Mouse (Mus musculus): ENCODE measurements around the gene Wipf1. TPM values are rescaled to one million over a fixed set of nuclear protein-coding genes. Genes with fewer than 3 reads are reported as not detected.

The Wipf1 gene
- polyA plus RNA-seq, 1 experiment from 2014 or later: 24.1 TPM

DNA sequence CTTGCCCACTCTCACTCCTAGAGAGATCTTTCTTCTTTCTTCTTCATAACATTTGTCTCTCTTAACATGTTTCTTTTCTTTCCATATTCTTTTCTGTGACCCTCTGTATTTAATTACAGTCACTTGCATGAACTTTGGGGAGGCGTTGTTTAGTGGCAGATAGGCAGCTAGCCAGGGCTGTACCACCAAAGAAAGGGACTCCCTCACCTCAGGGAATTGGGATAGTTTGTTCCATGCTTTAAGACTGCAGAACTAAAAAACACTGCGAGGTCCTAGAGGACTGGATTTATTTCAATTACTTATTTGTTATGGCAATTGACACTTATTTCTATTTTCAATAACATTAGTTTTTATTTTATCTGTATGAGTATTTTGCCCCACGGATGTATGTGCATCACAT, 9.6 kb upstream of the Wipf1 start:
- H3K27me3 ChIP-seq (ENCODE audit: control insufficient read depth, insufficient read depth, low read length): no peaks in the 10 kb centered on the region
- H3K9ac ChIP-seq (ENCODE audit: low read length): no peak overlapping the region
- ATAC-seq (ENCODE audit: insufficient number of reproducible peaks, low FRiP score, low TSS enrichment, low read depth): no peak
- 84% methylated on average over 3 of the region's 3 CpGs for WGBS
- no peak for DNase-seq (ENCODE audit: low spot score)
- no peaks in the 10 kb centered on the region for H3K9me3 ChIP-seq (ENCODE audit: control insufficient read depth, low read length)
- peaks cover 24% of the 10 kb centered on the region for H3K4me1 ChIP-seq (ENCODE audit: control insufficient read depth, insufficient read depth, low read length)
- no peak overlapping the region for H3K4me2 ChIP-seq (ENCODE audit: low read depth, severe bottlenecking)
- no peak overlapping the region for H3K27ac ChIP-seq (replicated peaks; ENCODE audit: low read depth, low read length)
- no peak overlapping the region for H3K4me3 ChIP-seq (ENCODE audit: low read depth, low read length)
- no peaks in the 10 kb centered on the region for H3K36me3 ChIP-seq (ENCODE audit: control insufficient read depth, insufficient read depth, low read length)

DNA sequence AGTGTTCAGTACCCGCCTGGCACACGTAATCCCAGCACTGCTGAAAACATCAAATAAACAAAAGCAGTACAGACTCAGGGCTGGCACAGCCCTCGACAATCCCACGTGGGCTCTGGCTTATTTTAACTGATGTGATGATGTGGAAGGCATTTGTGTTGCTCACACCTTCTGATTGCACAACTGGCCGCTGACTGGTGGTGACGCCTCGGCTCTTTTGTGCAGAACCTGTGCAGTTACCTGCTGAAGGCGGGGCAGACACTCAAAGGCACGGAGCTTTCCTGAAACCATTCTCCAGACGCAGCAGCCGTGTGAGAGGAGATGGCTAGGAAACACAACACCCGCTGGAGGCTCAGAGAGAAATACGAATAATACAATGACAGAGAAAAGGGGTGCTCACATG, 9.1 kb upstream of the Wipf1 start:
- ATAC-seq (ENCODE audit: insufficient number of reproducible peaks, low FRiP score, low TSS enrichment, low read depth): no peak
- 74% methylated on average over 13 of the region's 13 CpGs for WGBS
- Histone ChIP-seq H3K4me1 (ENCODE audit: control insufficient read depth, insufficient read depth, low read length) (peaks cover 21% of the 10 kb centered on the region), H3K9ac (ENCODE audit: low read length) (no peak overlapping the region), H3K36me3 (ENCODE audit: control insufficient read depth, insufficient read depth, low read length) (no peaks in the 10 kb centered on the region), H3K4me2 (ENCODE audit: low read depth, severe bottlenecking) (no peak overlapping the region), H3K4me3 (ENCODE audit: low read depth, low read length) (no peak overlapping the region), H3K9me3 (ENCODE audit: control insufficient read depth, low read length) (no peaks in the 10 kb centered on the region), H3K27me3 (ENCODE audit: control insufficient read depth, insufficient read depth, low read length) (no peaks in the 10 kb centered on the region), H3K27ac (replicated peaks; ENCODE audit: low read depth, low read length) (no peak overlapping the region)
- DNase-seq (ENCODE audit: low spot score): no peak

DNA sequence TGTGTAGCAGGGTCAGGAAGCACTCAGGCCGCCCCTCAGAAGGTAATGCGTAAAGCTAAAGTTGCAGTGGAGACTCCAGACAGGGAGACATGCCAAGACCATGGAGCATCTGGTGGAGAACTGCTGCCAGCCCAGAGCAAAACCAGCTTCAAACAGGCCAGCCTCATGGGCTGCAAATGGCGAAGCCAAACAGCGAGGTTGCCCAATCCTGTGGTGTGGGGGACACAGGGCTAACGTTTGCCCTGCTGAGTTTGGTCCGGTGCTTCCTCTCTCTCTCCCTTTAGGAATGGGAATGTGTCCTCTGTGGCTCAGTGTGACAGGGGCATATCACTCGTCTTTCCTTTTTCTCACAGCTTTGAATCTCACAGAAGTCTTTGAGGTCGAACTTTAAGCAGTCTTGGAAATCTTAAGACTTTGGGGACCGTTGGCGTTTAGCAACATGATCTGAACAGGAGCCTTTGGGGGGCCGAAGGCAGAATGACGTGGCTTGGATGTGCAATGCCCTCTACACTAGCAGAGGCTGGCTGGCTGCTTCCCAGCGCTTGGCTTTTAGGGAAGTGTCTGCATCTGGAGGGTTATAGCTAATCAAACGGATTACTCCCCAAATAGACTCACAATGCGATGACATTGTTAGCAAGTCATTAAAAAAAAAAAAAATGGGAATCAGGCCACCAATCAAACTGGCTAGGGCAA, 6.7 kb upstream of the Wipf1 start:
- no peak overlapping the region for H3K9ac ChIP-seq (ENCODE audit: low read length)
- WGBS: 78% methylated on average over 15 of the region's 15 CpGs
- no peak for ATAC-seq (ENCODE audit: insufficient number of reproducible peaks, low FRiP score, low TSS enrichment, low read depth)
- no peak overlapping the region for H3K4me3 ChIP-seq (ENCODE audit: low read depth, low read length)
- H3K4me1 ChIP-seq (ENCODE audit: control insufficient read depth, insufficient read depth, low read length): peaks cover 14% of the 10 kb centered on the region
- no peak for DNase-seq (ENCODE audit: low spot score)
- no peaks in the 10 kb centered on the region for H3K9me3 ChIP-seq (ENCODE audit: control insufficient read depth, low read length)
- no peak overlapping the region for H3K4me2 ChIP-seq (ENCODE audit: low read depth, severe bottlenecking)
- H3K36me3 ChIP-seq (ENCODE audit: control insufficient read depth, insufficient read depth, low read length): no peaks in the 10 kb centered on the region
- no peaks in the 10 kb centered on the region for H3K27me3 ChIP-seq (ENCODE audit: control insufficient read depth, insufficient read depth, low read length)
- H3K27ac ChIP-seq (replicated peaks; ENCODE audit: low read depth, low read length): no peak overlapping the region

DNA sequence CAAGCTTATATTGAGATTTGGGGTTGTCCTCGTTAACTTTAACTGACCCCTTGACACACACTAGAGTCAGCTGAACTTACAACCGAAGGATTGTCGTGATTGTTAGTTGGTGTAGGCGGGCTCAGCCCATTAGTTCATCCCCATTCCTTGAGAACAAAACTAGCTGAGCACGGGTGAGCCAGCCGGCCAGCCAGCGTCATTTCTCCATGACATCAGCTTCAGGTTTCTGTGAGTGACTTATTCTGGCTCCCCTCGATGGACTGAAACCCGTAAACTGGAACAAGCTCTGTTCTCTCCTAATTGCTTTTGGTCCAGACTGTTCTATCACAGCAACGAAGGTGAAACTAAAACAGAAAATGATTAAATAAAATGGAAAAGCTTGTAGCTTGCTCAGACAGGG, 5.2 kb upstream of the Wipf1 start:
- DNase-seq (ENCODE audit: low spot score) (no peak), ATAC-seq (ENCODE audit: insufficient number of reproducible peaks, low FRiP score, low TSS enrichment, low read depth) (no peak)
- Histone ChIP-seq H3K9me3 (ENCODE audit: control insufficient read depth, low read length) (no peaks in the 10 kb centered on the region), H3K4me3 (ENCODE audit: low read depth, low read length) (no peak overlapping the region), H3K4me2 (ENCODE audit: low read depth, severe bottlenecking) (no peak overlapping the region), H3K36me3 (ENCODE audit: control insufficient read depth, insufficient read depth, low read length) (no peaks in the 10 kb centered on the region), H3K9ac (ENCODE audit: low read length) (no peak overlapping the region), H3K27me3 (ENCODE audit: control insufficient read depth, insufficient read depth, low read length) (no peaks in the 10 kb centered on the region), H3K27ac (replicated peaks; ENCODE audit: low read depth, low read length) (no peak overlapping the region), H3K4me1 (ENCODE audit: control insufficient read depth, insufficient read depth, low read length) (peaks cover 10% of the 10 kb centered on the region)
- 50% methylated on average over 10 of the region's 10 CpGs for WGBS

DNA sequence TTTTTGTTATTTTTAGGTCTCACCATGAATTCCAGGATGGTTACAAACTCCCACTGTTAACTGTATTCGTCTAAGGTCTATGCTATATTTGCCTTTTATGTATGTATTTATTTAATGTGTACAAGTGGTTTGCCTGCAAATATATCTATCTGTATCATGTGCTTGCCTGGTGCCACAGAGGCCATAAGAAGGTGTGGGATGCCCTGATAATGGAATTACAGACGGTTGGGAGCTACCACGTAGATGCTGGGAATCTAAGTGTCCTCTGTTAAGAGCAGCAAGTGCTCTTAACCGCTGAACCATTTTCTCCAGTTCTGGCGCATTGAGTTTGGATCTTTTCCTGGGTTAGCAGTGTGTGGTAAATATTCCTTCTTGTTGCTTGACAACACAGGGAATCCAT, 953 bp upstream of the Wipf1 start:
- Histone ChIP-seq H3K9me3 (ENCODE audit: control insufficient read depth, low read length) (no peaks in the 10 kb centered on the region), H3K27me3 (ENCODE audit: control insufficient read depth, insufficient read depth, low read length) (no peaks in the 10 kb centered on the region), H3K4me2 (ENCODE audit: low read depth, severe bottlenecking) (no peak overlapping the region), H3K36me3 (ENCODE audit: control insufficient read depth, insufficient read depth, low read length) (no peaks in the 10 kb centered on the region), H3K9ac (ENCODE audit: low read length) (no peak overlapping the region), H3K27ac (replicated peaks; ENCODE audit: low read depth, low read length) (no peak overlapping the region), H3K4me1 (ENCODE audit: control insufficient read depth, insufficient read depth, low read length) (peaks cover 21% of the 10 kb centered on the region), H3K4me3 (ENCODE audit: low read depth, low read length) (no peak overlapping the region)
- 83% methylated on average over 5 of the region's 5 CpGs for WGBS
- DNase-seq (ENCODE audit: low spot score) (no peak), ATAC-seq (ENCODE audit: insufficient number of reproducible peaks, low FRiP score, low TSS enrichment, low read depth) (no peak)

DNA sequence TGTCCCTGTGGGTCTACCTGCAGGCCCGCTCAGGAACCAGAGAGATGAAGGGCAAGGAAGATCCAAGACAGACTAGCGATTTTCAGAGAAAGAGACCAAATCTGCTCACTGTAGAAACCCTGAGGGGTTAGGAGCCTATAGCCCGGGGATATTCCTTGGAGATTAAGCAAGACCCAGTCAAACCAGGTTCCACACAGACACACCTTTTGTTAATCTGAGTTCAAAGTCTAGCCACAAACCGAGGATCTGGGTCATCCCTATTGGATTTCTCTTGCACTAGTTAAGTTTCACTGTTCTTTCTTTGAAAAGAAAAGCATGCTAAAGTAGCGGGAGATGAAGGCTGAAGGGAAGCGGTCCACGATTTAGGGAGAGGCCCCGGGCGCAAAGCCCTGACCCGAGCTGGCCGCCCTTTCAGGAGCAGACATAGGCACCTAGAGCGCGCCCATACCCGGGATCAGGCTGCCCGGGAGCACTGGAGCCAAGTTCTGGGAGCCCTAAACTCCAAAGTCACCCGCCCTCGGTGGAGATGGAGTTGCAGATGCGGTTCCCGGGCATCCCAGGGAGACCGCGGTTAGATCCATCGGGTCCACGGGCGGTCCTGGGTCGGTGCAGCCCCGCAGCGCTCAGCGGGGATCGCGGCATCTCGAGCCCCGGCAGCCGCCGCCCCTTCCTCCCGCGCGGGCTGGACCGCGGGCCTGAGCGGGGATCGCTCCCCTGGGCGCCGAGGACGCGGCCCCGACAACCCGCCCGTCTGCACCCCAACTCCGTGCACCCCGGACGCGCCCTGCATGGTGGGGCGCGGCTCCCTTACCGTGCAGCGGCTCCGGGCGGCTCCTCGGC, 798 bp downstream of the Wipf1 start:
- WGBS: 1% methylated on average over 45 of the region's 59 CpGs
- DNase-seq (ENCODE audit: low spot score): peak; percentile 73
- ATAC-seq (ENCODE audit: insufficient number of reproducible peaks, low FRiP score, low TSS enrichment, low read depth): peak; percentile 32; the same call in 1 of the 2 replicates
- peak overlapping the region; percentile 86 for H3K27ac ChIP-seq (replicated peaks; ENCODE audit: low read depth, low read length)
- H3K4me2 ChIP-seq (ENCODE audit: low read depth, severe bottlenecking): peak overlapping the region; percentile 80
- H3K4me3 ChIP-seq (ENCODE audit: low read depth, low read length): peak overlapping the region; percentile 88
- H3K4me1 ChIP-seq (ENCODE audit: control insufficient read depth, insufficient read depth, low read length): peaks cover 18% of the 10 kb centered on the region
- H3K9ac ChIP-seq (ENCODE audit: low read length): peak overlapping the region; percentile 99
- no peaks in the 10 kb centered on the region for H3K36me3 ChIP-seq (ENCODE audit: control insufficient read depth, insufficient read depth, low read length)
- no peaks in the 10 kb centered on the region for H3K9me3 ChIP-seq (ENCODE audit: control insufficient read depth, low read length)
- H3K27me3 ChIP-seq (ENCODE audit: control insufficient read depth, insufficient read depth, low read length): no peaks in the 10 kb centered on the region

DNA sequence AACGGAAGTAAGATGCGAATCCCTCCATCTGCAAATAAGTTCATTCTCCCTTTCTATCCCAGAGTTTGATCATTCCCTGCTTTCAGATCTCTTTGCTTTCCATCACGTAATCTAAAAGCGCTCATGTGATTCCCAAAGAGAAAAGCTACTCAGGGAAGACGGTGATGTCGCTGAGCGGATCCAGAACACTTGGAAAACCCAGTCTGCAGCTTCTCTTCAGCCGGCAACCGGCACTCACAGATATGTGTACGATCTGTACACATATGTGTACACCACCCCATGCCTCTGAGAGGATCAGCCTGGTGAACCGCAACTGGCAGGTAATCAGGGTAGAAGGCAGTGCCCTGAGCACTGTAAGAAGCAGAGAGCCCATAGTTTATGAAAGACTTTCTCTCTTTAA, 1.6 kb downstream of the Wipf1 start:
- Histone ChIP-seq H3K9me3 (ENCODE audit: control insufficient read depth, low read length) (no peaks in the 10 kb centered on the region), H3K27me3 (ENCODE audit: control insufficient read depth, insufficient read depth, low read length) (no peaks in the 10 kb centered on the region), H3K9ac (ENCODE audit: low read length) (no peak overlapping the region), H3K4me1 (ENCODE audit: control insufficient read depth, insufficient read depth, low read length) (peaks cover 20% of the 10 kb centered on the region), H3K36me3 (ENCODE audit: control insufficient read depth, insufficient read depth, low read length) (no peaks in the 10 kb centered on the region), H3K4me2 (ENCODE audit: low read depth, severe bottlenecking) (peak overlapping the region; percentile 80), H3K4me3 (ENCODE audit: low read depth, low read length) (peak overlapping the region; percentile 88), H3K27ac (replicated peaks; ENCODE audit: low read depth, low read length) (no peak overlapping the region)
- WGBS: 84% methylated on average over 11 of the region's 11 CpGs
- no peak for DNase-seq (ENCODE audit: low spot score)
- ATAC-seq (ENCODE audit: insufficient number of reproducible peaks, low FRiP score, low TSS enrichment, low read depth): no peak

DNA sequence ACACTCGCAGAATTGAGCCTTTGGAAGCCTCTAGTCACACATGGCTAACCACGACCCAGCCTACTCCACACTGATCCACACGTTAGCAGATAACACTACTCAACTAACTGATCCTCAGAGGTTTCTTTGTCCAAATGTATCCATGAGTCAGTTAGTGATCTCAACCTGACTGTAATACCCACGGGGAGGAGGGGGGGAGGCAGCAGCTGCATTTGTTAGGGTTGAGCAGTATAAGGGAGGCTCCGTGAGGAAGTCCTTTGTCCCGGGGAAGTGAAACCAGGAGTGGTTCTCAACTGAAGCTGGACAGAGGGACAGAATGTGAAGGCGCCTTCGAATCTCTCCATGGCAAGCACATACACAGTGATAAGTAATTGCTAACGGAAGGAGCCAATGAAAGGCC, 2.8 kb downstream of the Wipf1 start:
- Histone ChIP-seq H3K4me3 (ENCODE audit: low read depth, low read length) (no peak overlapping the region), H3K9me3 (ENCODE audit: control insufficient read depth, low read length) (no peaks in the 10 kb centered on the region), H3K27me3 (ENCODE audit: control insufficient read depth, insufficient read depth, low read length) (no peaks in the 10 kb centered on the region), H3K4me2 (ENCODE audit: low read depth, severe bottlenecking) (peak overlapping the region; percentile 18; the same call in 1 of the 2 replicates), H3K4me1 (ENCODE audit: control insufficient read depth, insufficient read depth, low read length) (peaks cover 33% of the 10 kb centered on the region), H3K27ac (replicated peaks; ENCODE audit: low read depth, low read length) (no peak overlapping the region), H3K36me3 (ENCODE audit: control insufficient read depth, insufficient read depth, low read length) (no peaks in the 10 kb centered on the region), H3K9ac (ENCODE audit: low read length) (no peak overlapping the region)
- WGBS: 78% methylated on average over 9 of the region's 9 CpGs
- DNase-seq (ENCODE audit: low spot score) (no peak), ATAC-seq (ENCODE audit: insufficient number of reproducible peaks, low FRiP score, low TSS enrichment, low read depth) (no peak)
